Mouse (Mus musculus): Measurements from ENCODE around the gene Pitpnm1. TPM values are rescaled to one million over a fixed set of nuclear protein-coding genes. Genes with fewer than 3 reads are reported as not detected.

Gene Pitpnm1
- polyA plus RNA-seq (2015; fragmentation: Nextera tagmentation; extraction: Ambion mirVana), result 87.3 and 91.9 TPM in 2 replicates

DNA sequence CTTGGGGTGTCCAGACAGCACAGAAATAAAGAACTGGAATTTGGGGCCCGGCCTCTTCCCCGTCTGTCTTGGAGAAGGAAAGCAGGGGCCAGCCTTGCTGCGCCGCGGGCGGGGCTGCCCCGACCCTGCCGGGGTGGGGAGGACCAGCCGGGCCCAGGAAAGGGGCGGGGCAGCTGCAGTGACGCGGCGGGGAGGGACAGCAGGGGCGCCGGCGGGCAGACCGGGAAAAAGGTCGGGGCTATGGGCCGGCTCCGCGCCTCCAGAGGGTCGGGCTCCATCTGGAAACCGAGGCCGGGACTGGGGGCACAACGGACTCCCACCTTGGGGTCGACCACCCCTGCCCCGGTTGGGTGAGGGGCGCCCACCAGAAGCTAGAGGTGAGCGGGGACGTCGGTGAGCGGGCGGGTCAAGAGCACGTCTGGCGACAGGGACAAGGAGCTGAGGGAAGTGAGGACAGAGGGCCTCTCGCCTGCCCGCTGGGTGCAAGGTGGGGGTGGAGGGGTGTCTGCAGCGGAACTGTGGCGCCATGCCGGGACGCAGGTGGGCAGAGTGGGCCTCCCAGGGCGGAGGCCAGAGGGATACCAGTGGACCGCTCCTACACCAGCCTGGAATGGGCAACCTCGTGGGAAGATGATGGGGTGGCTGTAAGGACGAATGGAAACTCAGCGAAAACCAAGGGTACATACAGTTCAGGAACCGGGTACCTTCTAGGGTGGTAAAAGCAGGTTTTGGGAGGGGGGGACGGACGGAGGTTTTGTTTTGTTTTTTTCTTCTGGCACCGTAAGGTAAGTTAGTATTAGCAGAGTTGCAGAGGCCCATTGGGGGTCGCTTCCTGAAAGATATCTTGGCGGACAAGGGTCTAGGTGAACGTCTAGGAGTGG is at the start of gene Pitpnm1:
Gene Pitpnm1 (plus strand): TSS at position 162 of the 881 bp plus-strand sequence.
- WGBS, result 2% methylated on average over 52 of the region's 53 CpGs
- H3K4me1 ChIP-seq (ENCODE audit: control insufficient read depth, insufficient read depth, low read depth, low read length), result peaks cover 49% of the 10 kb centered on the region
- peak within 1 kb of the TSS; percentile 78 for H3K4me2 ChIP-seq (ENCODE audit: low read length)
- H3K9ac ChIP-seq (ENCODE audit: low read depth, low read length), result peak within 1 kb of the TSS; percentile 80
- H3K36me3 ChIP-seq (ENCODE audit: control insufficient read depth, insufficient read depth, low read length), result no peaks in the 10 kb centered on the region
- no peaks in the 10 kb centered on the region for H3K9me3 ChIP-seq (ENCODE audit: control insufficient read depth, low read length)
- H3K27ac ChIP-seq (ENCODE audit: low read depth, low read length), result peak within 1 kb of the TSS; percentile 70
- ATAC-seq, result no peak
- H3K4me3 ChIP-seq (ENCODE audit: low read length), result peak within 1 kb of the TSS; percentile 67
- H3K27me3 ChIP-seq (replicated peaks; ENCODE audit: control insufficient read depth, insufficient read depth, low read length), result no peaks in the 10 kb centered on the region

DNA sequence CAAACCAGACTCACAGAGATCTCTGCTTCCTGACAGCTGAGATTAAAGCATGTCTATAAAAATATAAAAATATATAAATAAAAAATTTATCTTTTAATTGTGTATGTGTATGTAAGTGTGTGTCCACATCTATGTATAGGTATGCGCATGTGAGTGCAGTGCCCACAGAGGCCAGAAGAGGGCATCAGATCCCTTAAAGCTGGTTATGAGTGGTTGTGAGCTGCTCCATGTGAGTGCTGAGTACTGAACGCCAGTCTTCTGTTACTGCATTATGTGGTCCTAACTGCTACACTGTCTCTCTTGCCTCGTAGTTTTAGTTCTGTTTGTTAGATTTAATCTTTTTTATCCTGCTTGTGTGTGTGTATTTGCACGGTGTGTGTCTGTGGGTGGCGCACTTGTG is 48.8 kb upstream of the Pitpnm1 start:
- ATAC-seq, result no peak
- H3K4me1 ChIP-seq (ENCODE audit: control insufficient read depth, insufficient read depth, low read depth, low read length), result no peaks in the 10 kb centered on the region
- H3K27ac ChIP-seq (ENCODE audit: low read depth, low read length), result no peak overlapping the region
- H3K9me3 ChIP-seq (ENCODE audit: control insufficient read depth, low read length), result no peaks in the 10 kb centered on the region
- WGBS, result 95% methylated on average over 5 of the region's 5 CpGs
- H3K36me3 ChIP-seq (ENCODE audit: control insufficient read depth, insufficient read depth, low read length), result no peaks in the 10 kb centered on the region
- H3K4me3 ChIP-seq (ENCODE audit: low read length), result no peak overlapping the region
- no peak overlapping the region for H3K4me2 ChIP-seq (ENCODE audit: low read length)
- H3K27me3 ChIP-seq (replicated peaks; ENCODE audit: control insufficient read depth, insufficient read depth, low read length), result no peaks in the 10 kb centered on the region
- H3K9ac ChIP-seq (ENCODE audit: low read depth, low read length), result no peak overlapping the region

- H3K9ac ChIP-seq (ENCODE audit: low read depth, low read length), result no peak overlapping the region
- ATAC-seq, result no peak
- H3K4me3 ChIP-seq (ENCODE audit: low read length), result no peak overlapping the region
- no peaks in the 10 kb centered on the region for H3K36me3 ChIP-seq (ENCODE audit: control insufficient read depth, insufficient read depth, low read length)
- 51% methylated on average over 10 of the region's 10 CpGs for WGBS
- no peak overlapping the region for H3K27ac ChIP-seq (ENCODE audit: low read depth, low read length)
- no peak overlapping the region for H3K4me2 ChIP-seq (ENCODE audit: low read length)
- H3K4me1 ChIP-seq (ENCODE audit: control insufficient read depth, insufficient read depth, low read depth, low read length), result no peaks in the 10 kb centered on the region
- H3K27me3 ChIP-seq (replicated peaks; ENCODE audit: control insufficient read depth, insufficient read depth, low read length), result no peaks in the 10 kb centered on the region
- H3K9me3 ChIP-seq (ENCODE audit: control insufficient read depth, low read length), result no peaks in the 10 kb centered on the region
These were observed 47.9 kb upstream of the Pitpnm1 start for GRCm38 (mm10) chr19:4051741-4052515.

DNA sequence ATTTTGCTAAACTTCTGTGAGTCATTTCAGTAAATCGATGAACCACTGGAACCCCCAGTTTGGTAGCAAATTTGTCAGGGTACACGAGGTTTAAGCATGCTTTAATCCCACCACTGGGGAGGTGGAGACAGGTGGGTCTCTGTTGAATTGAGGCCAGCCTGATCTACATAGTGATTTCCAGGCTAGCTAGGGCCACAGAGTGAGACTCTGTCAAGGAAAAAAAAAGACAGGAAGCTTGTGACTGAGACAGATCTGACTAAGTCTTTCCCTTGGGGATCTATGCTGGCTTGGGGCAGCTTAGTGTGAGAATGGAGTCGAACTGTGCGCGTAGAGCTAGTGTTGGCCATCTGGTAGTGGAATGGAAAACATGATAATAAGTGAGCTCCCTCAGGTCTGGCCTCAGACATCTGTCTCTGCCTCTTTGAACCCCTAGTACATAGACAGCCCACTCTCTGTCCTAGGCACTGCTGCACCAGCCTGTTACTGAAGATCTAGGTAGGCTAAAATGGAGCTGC is 47.2 kb upstream of the Pitpnm1 start:
- H3K36me3 ChIP-seq (ENCODE audit: control insufficient read depth, insufficient read depth, low read length), result no peaks in the 10 kb centered on the region
- H3K9me3 ChIP-seq (ENCODE audit: control insufficient read depth, low read length), result no peaks in the 10 kb centered on the region
- no peak overlapping the region for H3K4me3 ChIP-seq (ENCODE audit: low read length)
- no peak overlapping the region for H3K4me2 ChIP-seq (ENCODE audit: low read length)
- WGBS, result 64% methylated on average over 5 of the region's 5 CpGs
- no peak overlapping the region for H3K27ac ChIP-seq (ENCODE audit: low read depth, low read length)
- no peak overlapping the region for H3K9ac ChIP-seq (ENCODE audit: low read depth, low read length)
- no peak for ATAC-seq
- no peaks in the 10 kb centered on the region for H3K27me3 ChIP-seq (replicated peaks; ENCODE audit: control insufficient read depth, insufficient read depth, low read length)
- H3K4me1 ChIP-seq (ENCODE audit: control insufficient read depth, insufficient read depth, low read depth, low read length), result no peaks in the 10 kb centered on the region

- no peak overlapping the region for H3K4me3 ChIP-seq (ENCODE audit: low read length)
- 86% methylated on average over 5 of the region's 5 CpGs for WGBS
- H3K36me3 ChIP-seq (ENCODE audit: control insufficient read depth, insufficient read depth, low read length), result no peaks in the 10 kb centered on the region
- H3K9ac ChIP-seq (ENCODE audit: low read depth, low read length), result no peak overlapping the region
- no peaks in the 10 kb centered on the region for H3K4me1 ChIP-seq (ENCODE audit: control insufficient read depth, insufficient read depth, low read depth, low read length)
- no peaks in the 10 kb centered on the region for H3K9me3 ChIP-seq (ENCODE audit: control insufficient read depth, low read length)
- no peak overlapping the region for H3K4me2 ChIP-seq (ENCODE audit: low read length)
- H3K27ac ChIP-seq (ENCODE audit: low read depth, low read length), result no peak overlapping the region
- no peaks in the 10 kb centered on the region for H3K27me3 ChIP-seq (replicated peaks; ENCODE audit: control insufficient read depth, insufficient read depth, low read length)
- ATAC-seq, result no peak
These were observed 45.2 kb upstream of the Pitpnm1 start for GRCm38 (mm10) chr19:4054613-4055012.

- H3K9ac ChIP-seq (ENCODE audit: low read depth, low read length), result no peak overlapping the region
- no peak overlapping the region for H3K27ac ChIP-seq (ENCODE audit: low read depth, low read length)
- H3K36me3 ChIP-seq (ENCODE audit: control insufficient read depth, insufficient read depth, low read length), result no peaks in the 10 kb centered on the region
- no peaks in the 10 kb centered on the region for H3K4me1 ChIP-seq (ENCODE audit: control insufficient read depth, insufficient read depth, low read depth, low read length)
- 73% methylated on average over 8 of the region's 8 CpGs for WGBS
- H3K27me3 ChIP-seq (replicated peaks; ENCODE audit: control insufficient read depth, insufficient read depth, low read length), result no peaks in the 10 kb centered on the region
- H3K4me2 ChIP-seq (ENCODE audit: low read length), result no peak overlapping the region
- H3K9me3 ChIP-seq (ENCODE audit: control insufficient read depth, low read length), result no peaks in the 10 kb centered on the region
- H3K4me3 ChIP-seq (ENCODE audit: low read length), result no peak overlapping the region
- ATAC-seq, result no peak
These were observed 44.4 kb upstream of the Pitpnm1 start for GRCm38 (mm10) chr19:4055216-4055946.

DNA sequence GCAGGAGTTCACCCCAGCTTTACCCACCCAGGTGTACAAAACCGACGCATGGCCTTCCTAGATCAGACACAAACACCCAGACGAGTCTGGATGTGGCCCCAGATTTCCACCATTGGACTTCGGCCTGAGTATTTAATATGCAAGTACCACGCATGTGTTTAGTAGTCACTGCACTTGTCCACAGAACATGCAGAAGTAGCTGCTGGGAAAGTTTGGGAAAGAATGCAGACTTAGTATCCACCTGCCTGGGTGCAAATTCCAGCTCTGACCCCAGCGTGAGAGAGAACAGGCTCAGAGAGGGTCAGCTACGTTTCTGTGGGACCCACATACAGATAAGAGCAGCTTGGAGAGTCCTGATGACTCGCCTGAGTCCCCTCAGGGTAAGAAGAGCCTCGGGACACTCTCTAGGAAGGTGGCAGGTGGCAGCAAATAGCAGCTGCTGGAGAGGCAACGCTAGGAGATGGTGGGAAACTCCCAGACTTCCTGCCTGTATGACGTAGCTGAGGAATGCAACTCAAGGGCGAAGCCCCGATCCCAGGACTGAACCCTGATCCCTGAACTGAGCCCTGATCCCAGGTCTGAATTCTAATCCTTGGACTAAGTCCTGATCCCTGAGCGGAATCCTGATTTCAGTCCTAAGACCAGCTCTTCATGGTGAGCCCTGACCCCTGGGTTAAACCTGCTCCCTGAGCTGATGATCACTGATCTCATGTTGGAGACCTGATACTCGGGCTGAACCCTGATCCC is 43.7 kb upstream of the Pitpnm1 start:
- Histone ChIP-seq H3K9me3 (ENCODE audit: control insufficient read depth, low read length) (no peaks in the 10 kb centered on the region), H3K4me2 (ENCODE audit: low read length) (no peak overlapping the region), H3K27ac (ENCODE audit: low read depth, low read length) (no peak overlapping the region), H3K9ac (ENCODE audit: low read depth, low read length) (no peak overlapping the region), H3K36me3 (ENCODE audit: control insufficient read depth, insufficient read depth, low read length) (no peaks in the 10 kb centered on the region), H3K27me3 (replicated peaks; ENCODE audit: control insufficient read depth, insufficient read depth, low read length) (no peaks in the 10 kb centered on the region), H3K4me3 (ENCODE audit: low read length) (no peak overlapping the region), H3K4me1 (ENCODE audit: control insufficient read depth, insufficient read depth, low read depth, low read length) (no peaks in the 10 kb centered on the region)
- WGBS, result 62% methylated on average over 15 of the region's 15 CpGs
- no peak for ATAC-seq

- no peak overlapping the region for H3K4me2 ChIP-seq (ENCODE audit: low read length)
- H3K9ac ChIP-seq (ENCODE audit: low read depth, low read length), result no peak overlapping the region
- no peaks in the 10 kb centered on the region for H3K4me1 ChIP-seq (ENCODE audit: control insufficient read depth, insufficient read depth, low read depth, low read length)
- H3K27ac ChIP-seq (ENCODE audit: low read depth, low read length), result no peak overlapping the region
- H3K9me3 ChIP-seq (ENCODE audit: control insufficient read depth, low read length), result no peaks in the 10 kb centered on the region
- H3K36me3 ChIP-seq (ENCODE audit: control insufficient read depth, insufficient read depth, low read length), result no peaks in the 10 kb centered on the region
- H3K27me3 ChIP-seq (replicated peaks; ENCODE audit: control insufficient read depth, insufficient read depth, low read length), result no peaks in the 10 kb centered on the region
- no peak overlapping the region for H3K4me3 ChIP-seq (ENCODE audit: low read length)
- ATAC-seq, result no peak
- 37% methylated on average over 4 of the region's 4 CpGs for WGBS
These were observed 43.1 kb upstream of the Pitpnm1 start for GRCm38 (mm10) chr19:4056727-4057126.
